Mouse (Mus musculus) heart, embryonic 11.5 days (tissue): ENCODE data around the gene Mindy2. TPM values are rescaled to one million over a fixed set of nuclear protein-coding genes. Genes with fewer than 3 reads are reported as not detected.

Source experiments
- ATAC-seq: fragments of 200-750 bp; cut with Nextera tagmentation; replicated peaks from 2 replicates; pipeline ENCODE4 v1.8.0; 2017; ENCODE audit warnings: moderate library complexity; ENCODE audit not compliant: insufficient number of reproducible peaks, low FRiP score, low TSS enrichment
- H3K27ac ChIP-seq: fragments of 300-500 bp; sonication (generic); 2 replicates; pipeline ENCODE4 v1.5.1; 2014; ENCODE audit warnings: mild to moderate bottlenecking, low read depth, low read length
- H3K27me3 ChIP-seq: fragments of 300-500 bp; sonication (generic); 2 replicates; pipeline ENCODE4 v1.6.1; 2014; ENCODE audit warnings: mild to moderate bottlenecking, low read length, mixed read lengths; ENCODE audit not compliant: control insufficient read depth, insufficient read depth
- H3K36me3 ChIP-seq: fragments of 300-500 bp; sonication (generic); 2 replicates; pipeline ENCODE4 v1.6.1; 2014; ENCODE audit warnings: mild to moderate bottlenecking, low read length, moderate library complexity, mixed read lengths; ENCODE audit not compliant: control insufficient read depth, insufficient read depth
- H3K4me1 ChIP-seq: fragments of 300-500 bp; sonication (generic); 2 replicates; pipeline ENCODE4 v1.6.1; 2014; ENCODE audit warnings: low read length; ENCODE audit not compliant: control insufficient read depth, insufficient read depth
- H3K4me2 ChIP-seq: fragments of 300-500 bp; sonication (generic); 2 replicates; pipeline ENCODE4 v1.6.1; 2014; ENCODE audit warnings: mild to moderate bottlenecking, moderate library complexity
- H3K4me3 ChIP-seq: fragments of 300-500 bp; sonication (generic); 2 replicates; pipeline ENCODE4 v1.5.1; 2014; ENCODE audit warnings: low read depth, low read length
- H3K9ac ChIP-seq: fragments of 300-500 bp; sonication (generic); 2 replicates; pipeline ENCODE4 v1.6.1; 2014; ENCODE audit warnings: mild to moderate bottlenecking, low read depth, low read length, moderate library complexity
- H3K9me3 ChIP-seq: fragments of 300-500 bp; sonication (generic); replicated peaks from 2 replicates; pipeline ENCODE4 v1.6.1; 2016; ENCODE audit warnings: low read length; ENCODE audit not compliant: control insufficient read depth
- WGBS: fragments of 180-500 bp; shearing (Covaris S2); extraction: QIAGEN DNeasy Blood & Tissue Kit; methylation state at CpG from one replicate; pipeline ENCODE4 v1.1.7; 2014; ENCODE audit not compliant: insufficient replicate concordance; 5-methylcytosine and 5-hydroxymethylcytosine counted together
- polyA plus RNA-seq: library from polyadenylated mRNA; unstranded; fragments of >200 nt; fragmentation: Nextera tagmentation; extraction: Ambion mirVana; gene quantifications from 2 replicates; pipeline ENCODE4 v1.2.1, GENCODE M21; 2014

The Mindy2 gene
- polyA plus RNA-seq = 9.0 and 9.7 TPM in 2 replicates

GRCm38 (mm10) chr9:70657013-70657967 lies at the start of gene Mindy2:
Gene Mindy2 (minus strand): TSS chr9:70657174.
- WGBS = 3% methylated on average over 67 of the region's 67 CpGs
- H3K27ac ChIP-seq = peak within 1 kb of the TSS; percentile 90
- no peaks in the 10 kb centered on the region for H3K36me3 ChIP-seq
- H3K4me3 ChIP-seq = peak within 1 kb of the TSS; percentile 93
- peak within 1 kb of the TSS; percentile 93 for H3K4me2 ChIP-seq
- peak within 1 kb of the TSS; percentile 90 for H3K9ac ChIP-seq
- no peaks in the 10 kb centered on the region for H3K4me1 ChIP-seq
- H3K9me3 ChIP-seq = no peaks in the 10 kb centered on the region
- peak; percentile 97 for ATAC-seq
- no peaks in the 10 kb centered on the region for H3K27me3 ChIP-seq

- H3K4me2 ChIP-seq = no peak overlapping the region
- H3K9ac ChIP-seq = no peak overlapping the region
- 94% methylated on average over 1 of the region's 1 CpGs for WGBS
- H3K36me3 ChIP-seq = peaks cover 2% of the 10 kb centered on the region; the same call in 1 of the 2 replicates
- H3K9me3 ChIP-seq = no peaks in the 10 kb centered on the region
- no peak overlapping the region for H3K4me3 ChIP-seq
- no peaks in the 10 kb centered on the region for H3K4me1 ChIP-seq
- no peaks in the 10 kb centered on the region for H3K27me3 ChIP-seq
- no peak for ATAC-seq
- H3K27ac ChIP-seq = no peak overlapping the region
Measured at GRCm38 (mm10) chr9:70706444-70706843, 49.5 kb upstream of the Mindy2 start.

- no peak overlapping the region for H3K9ac ChIP-seq
- H3K4me2 ChIP-seq = no peak overlapping the region
- WGBS = 89% methylated on average over 5 of the region's 5 CpGs
- no peaks in the 10 kb centered on the region for H3K27me3 ChIP-seq
- H3K36me3 ChIP-seq = peaks cover 2% of the 10 kb centered on the region; the same call in 1 of the 2 replicates
- no peaks in the 10 kb centered on the region for H3K4me1 ChIP-seq
- H3K27ac ChIP-seq = no peak overlapping the region
- no peak for ATAC-seq
- H3K4me3 ChIP-seq = no peak overlapping the region
- no peaks in the 10 kb centered on the region for H3K9me3 ChIP-seq
Measured at GRCm38 (mm10) chr9:70703597-70704203, 46.7 kb upstream of the Mindy2 start.

- H3K4me1 ChIP-seq = no peaks in the 10 kb centered on the region
- ATAC-seq = no peak
Measured at GRCm38 (mm10) chr9:70698090-70698489, 41.1 kb upstream of the Mindy2 start.

GRCm38 (mm10) chr9:70695723-70696122 lies 38.7 kb upstream of the Mindy2 start:
- WGBS = 85% methylated on average over 2 of the region's 2 CpGs
- Histone ChIP-seq H3K4me1 (peaks cover 10% of the 10 kb centered on the region), H3K9me3 (no peaks in the 10 kb centered on the region), H3K4me2 (no peak overlapping the region), H3K4me3 (no peak overlapping the region), H3K36me3 (no peaks in the 10 kb centered on the region), H3K27me3 (no peaks in the 10 kb centered on the region), H3K27ac (no peak overlapping the region), H3K9ac (no peak overlapping the region)
- ATAC-seq = no peak

More at GRCm38 (mm10) chr9:70698090-70698489, 41.1 kb upstream of the Mindy2 start:
- H3K27ac ChIP-seq = no peak overlapping the region
- H3K36me3 ChIP-seq = no peaks in the 10 kb centered on the region
- no peak overlapping the region for H3K4me2 ChIP-seq
- WGBS = 56% methylated on average over 1 of the region's 1 CpGs
- no peak overlapping the region for H3K4me3 ChIP-seq
- no peaks in the 10 kb centered on the region for H3K27me3 ChIP-seq
- no peaks in the 10 kb centered on the region for H3K9me3 ChIP-seq
- H3K9ac ChIP-seq = no peak overlapping the region

GRCm38 (mm10) chr9:70691772-70692693 lies 35.1 kb upstream of the Mindy2 start:
- no peak overlapping the region for H3K27ac ChIP-seq
- H3K4me2 ChIP-seq = no peak overlapping the region
- no peaks in the 10 kb centered on the region for H3K36me3 ChIP-seq
- H3K9ac ChIP-seq = no peak overlapping the region
- ATAC-seq = no peak
- H3K4me1 ChIP-seq = peaks cover 24% of the 10 kb centered on the region
- WGBS = 65% methylated on average over 2 of the region's 2 CpGs
- H3K27me3 ChIP-seq = no peaks in the 10 kb centered on the region
- H3K9me3 ChIP-seq = no peaks in the 10 kb centered on the region
- H3K4me3 ChIP-seq = no peak overlapping the region

- Histone ChIP-seq H3K4me2 (no peak overlapping the region), H3K27ac (no peak overlapping the region), H3K9ac (no peak overlapping the region), H3K27me3 (no peaks in the 10 kb centered on the region), H3K4me3 (no peak overlapping the region), H3K9me3 (no peaks in the 10 kb centered on the region), H3K36me3 (no peaks in the 10 kb centered on the region), H3K4me1 (peaks cover 29% of the 10 kb centered on the region)
- ATAC-seq = no peak
Measured at GRCm38 (mm10) chr9:70690579-70690978, 33.6 kb upstream of the Mindy2 start.

GRCm38 (mm10) chr9:70689926-70690325 lies 33.0 kb upstream of the Mindy2 start:
- H3K27ac ChIP-seq = no peak overlapping the region
- WGBS = 82% methylated on average over 3 of the region's 3 CpGs
- H3K4me1 ChIP-seq = peaks cover 32% of the 10 kb centered on the region
- ATAC-seq = no peak
- H3K27me3 ChIP-seq = no peaks in the 10 kb centered on the region
- no peak overlapping the region for H3K4me3 ChIP-seq
- no peaks in the 10 kb centered on the region for H3K9me3 ChIP-seq
- no peak overlapping the region for H3K4me2 ChIP-seq
- no peaks in the 10 kb centered on the region for H3K36me3 ChIP-seq
- H3K9ac ChIP-seq = no peak overlapping the region
